Mouse (Mus musculus) left cerebral cortex, postnatal 10 days (tissue): ENCODE measurements around the gene Gtf2i. TPM values are rescaled to one million over a fixed set of nuclear protein-coding genes. Genes with fewer than 3 reads are reported as not detected.

Source experiments
- microRNA-seq: library from miRNA; unstranded; fragments of <30 nt; microRNA quantifications from one replicate; pipeline ENCODE4 v1.2.0, GENCODE M21; 2022
- total RNA-seq, 2 experiments: library from RNA; stranded (reverse); gene quantifications; 2 replicates each; pipeline ENCODE4 v1.2.3; 2021

Gtf2i gene
- total RNA-seq, 2 experiments from 2014 or later: 186 to 207 TPM

Small RNAs within 50 kb of the gene (microRNA-seq; reads per million reads assigned to microRNA genes)
- not detected for gene Mir3965

Other genes with a start within 250 kb of the Gtf2i start
- gene Castor2, start 215.0 kb downstream of the Gtf2i start, total RNA-seq: 10 to 100 TPM; 54.9 to 57.6 TPM
- gene Rcc1l, start 138.0 kb downstream of the Gtf2i start, total RNA-seq: 10 to 100 TPM; 18.4 to 21.1 TPM
- 10 to 100 TPM; 14.1 to 16.5 TPM for gene Gtf2ird2, start 130.7 kb downstream of the Gtf2i start, total RNA-seq
- gene Ncf1, start 85.1 kb downstream of the Gtf2i start, total RNA-seq: 1 to 10 TPM; 5.7 to 8.3 TPM
- gene Gtf2ird1, start 142.0 kb upstream of the Gtf2i start, total RNA-seq: 10 to 100 TPM; 39.9 to 44.9 TPM
- 100 to 1,000 TPM; 121 to 130 TPM for gene Clip2, start 237.7 kb upstream of the Gtf2i start, total RNA-seq
- gene Syna, start 245.4 kb upstream of the Gtf2i start, total RNA-seq: under 1 TPM in 1 of 2 experiments, not detected in 1; 0.17 TPM